Mouse (Mus musculus) G1E (cell line): ENCODE results near the gene Bola3. TPM values are rescaled to one million over a fixed set of nuclear protein-coding genes. Genes with fewer than 3 reads are reported as not detected.

Experiments
- ATAC-seq: 2 replicates; pipeline ENCODE4 v1.8.0; 2016; ENCODE audit warnings: mild to moderate bottlenecking; ENCODE audit not compliant: insufficient number of reproducible peaks, poor library complexity, low FRiP score, severe bottlenecking; ENCODE audit errors: extremely low read depth
- DNase-seq: peaks from one replicate; pipeline ENCODE4 v3.0.0; 2012; ENCODE audit warnings: low spot score
- H3K27me3 ChIP-seq: 2 replicates; pipeline ENCODE4 v1.6.1; 2012; ENCODE audit warnings: mild to moderate bottlenecking, low read length, inconsistent platforms; ENCODE audit not compliant: insufficient read depth
- H3K36me3 ChIP-seq: replicated peaks from 2 replicates; pipeline ENCODE3; 2012; ENCODE audit warnings: mild to moderate bottlenecking, inconsistent platforms
- H3K4me1 ChIP-seq: 2 replicates; pipeline ENCODE4 v1.6.1; 2012; ENCODE audit warnings: low read depth, low read length, inconsistent platforms, mixed read lengths; ENCODE audit not compliant: insufficient read depth
- H3K4me3 ChIP-seq: 2 replicates; pipeline ENCODE4 v1.5.1; 2012; ENCODE audit warnings: low read depth, mild to moderate bottlenecking, inconsistent platforms, low read length, moderate library complexity, mixed read lengths
- H3K9me3 ChIP-seq: replicated peaks from 2 replicates; pipeline ENCODE4 v1.6.1; 2012; ENCODE audit warnings: inconsistent platforms
- CTCF ChIP-seq: IDR thresholded peaks from 2 replicates; pipeline ENCODE4 v1.5.1; 2012; ENCODE audit warnings: low read depth, low read length, inconsistent platforms, mixed read lengths
- GATA1 ChIP-seq: IDR thresholded peaks from 2 replicates; pipeline ENCODE4 v1.6.1; 2012; ENCODE audit warnings: borderline replicate concordance, low read length, inconsistent platforms, mixed read lengths
- GATA2 ChIP-seq: IDR thresholded peaks from 2 replicates; pipeline ENCODE4 v1.6.1; 2012; ENCODE audit warnings: low read depth, low read length, inconsistent platforms, borderline replicate concordance
- POLR2AphosphoS5 ChIP-seq: IDR thresholded peaks from 2 replicates; pipeline ENCODE4 v1.6.1; 2012; ENCODE audit warnings: low read depth, low read length, inconsistent platforms; ENCODE audit not compliant: insufficient replicate concordance
- TAL1 ChIP-seq: conservative IDR thresholded peaks from 2 replicates; pipeline ENCODE4 v1.6.1; 2012; ENCODE audit warnings: low read depth, low read length, inconsistent platforms, mixed read lengths
- polyA plus RNA-seq: library from polyadenylated mRNA; stranded (reverse); fragments of >175 nt; gene quantifications from 2 replicates; pipeline ENCODE4 v1.2.3, GENCODE M21; 2012
- total RNA-seq, 2 experiments: library from RNA; stranded (forward) in 1 of 2; stranded (reverse) in 1 of 2; fragments of 200-1000 nt in 1 of 2; fragments of >200 nt in 1 of 2; fragmentation: Nextera tagmentation in 1 of 2; gene quantifications; 2 replicates each; pipeline ENCODE4 v1.2.3; 2014 to 2017

Gene Bola3
- total and polyA plus RNA-seq, 3 experiments, result 60.6 to 191 (median 109) TPM

DNA sequence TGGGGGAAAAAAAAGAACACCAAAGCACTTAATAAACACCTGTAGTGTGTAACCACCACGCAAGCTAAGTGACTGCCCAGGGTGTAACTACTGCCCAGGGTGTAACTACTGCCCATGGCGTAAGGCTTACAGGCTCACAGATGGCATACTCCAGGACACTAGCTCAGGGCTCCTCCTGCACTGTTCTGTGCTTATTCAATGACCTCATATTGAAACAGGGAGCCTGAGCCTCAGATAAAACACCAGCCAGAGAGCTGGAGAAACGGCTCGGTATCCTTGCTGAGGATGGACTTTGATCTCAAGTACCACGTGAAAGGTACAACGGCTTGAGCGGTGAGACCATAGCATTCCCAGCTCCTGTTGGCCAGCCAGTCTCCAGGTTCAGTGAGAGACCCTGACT lies 36.9 kb upstream of the Bola3 start:
- no peaks in the 10 kb centered on the region for H3K27me3 ChIP-seq
- ATAC-seq (no peak), DNase-seq (no peak)
- no peak overlapping the region for H3K4me3 ChIP-seq
- TF ChIP-seq GATA2 (no peak), TAL1 (no peak), POLR2AphosphoS5 (no peak), GATA1 (no peak)
- H3K36me3 ChIP-seq, result peaks cover 81% of the 10 kb centered on the region
- H3K9me3 ChIP-seq, result no peaks in the 10 kb centered on the region
- H3K4me1 ChIP-seq, result peaks cover 55% of the 10 kb centered on the region

DNA sequence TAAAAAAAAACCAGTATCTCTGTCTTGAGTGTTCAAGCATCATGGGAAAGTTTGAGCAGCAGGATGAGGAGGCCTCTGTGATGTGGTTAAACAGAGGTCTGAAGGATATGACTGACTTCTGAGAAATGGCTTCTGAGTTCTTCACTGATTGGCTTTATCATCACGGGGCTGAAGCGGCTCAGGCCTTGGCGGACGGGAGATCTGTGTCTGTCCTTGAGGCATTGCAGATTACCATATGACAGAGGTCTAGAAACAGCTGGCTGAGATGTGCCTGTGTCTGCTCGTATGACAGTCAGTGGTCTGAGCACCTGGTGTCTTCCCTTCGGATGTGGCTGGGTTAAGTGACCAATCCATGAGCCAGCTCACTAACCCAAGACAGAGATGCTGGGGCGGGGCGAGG lies 36.4 kb upstream of the Bola3 start:
- no peak for DNase-seq
- TF ChIP-seq POLR2AphosphoS5 (no peak), GATA1 (no peak), TAL1 (no peak), GATA2 (no peak), CTCF (no peak)
- Histone ChIP-seq H3K4me3 (no peak overlapping the region), H3K4me1 (peaks cover 55% of the 10 kb centered on the region), H3K9me3 (no peaks in the 10 kb centered on the region), H3K36me3 (peaks cover 76% of the 10 kb centered on the region), H3K27me3 (no peaks in the 10 kb centered on the region)
- no peak for ATAC-seq

DNA sequence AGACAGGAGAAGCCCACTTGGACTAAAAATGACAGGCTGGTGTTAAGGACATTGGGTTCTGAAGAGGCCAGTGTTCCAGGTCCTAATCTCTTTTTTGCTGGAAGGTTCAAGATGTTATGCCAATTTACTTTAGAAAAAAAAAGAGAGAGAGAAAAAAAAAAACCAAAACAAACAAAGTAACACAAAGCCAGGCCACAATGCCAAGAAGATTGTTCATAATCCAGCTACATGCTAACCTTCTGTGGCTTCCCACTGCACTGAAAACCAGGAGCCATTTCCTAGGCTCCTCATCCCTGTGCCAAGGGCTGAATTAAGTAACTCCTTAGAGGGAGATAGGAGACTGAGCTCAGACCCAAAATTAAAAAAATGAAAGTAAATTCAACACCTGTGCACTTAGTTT lies 33.7 kb upstream of the Bola3 start:
- DNase-seq (no peak), ATAC-seq (no peak)
- no peak for TF ChIP-seq TAL1
- no peak for TF ChIP-seq GATA1
- TF ChIP-seq POLR2AphosphoS5, result no peak
- no peak for TF ChIP-seq GATA2
- TF ChIP-seq CTCF, result no peak
- H3K36me3 ChIP-seq, result peaks cover 52% of the 10 kb centered on the region
- H3K4me1 ChIP-seq, result peaks cover 59% of the 10 kb centered on the region
- H3K4me3 ChIP-seq, result no peak overlapping the region; the same call in 1 of the 2 replicates
- H3K9me3 ChIP-seq, result no peaks in the 10 kb centered on the region
- H3K27me3 ChIP-seq, result no peaks in the 10 kb centered on the region

DNA sequence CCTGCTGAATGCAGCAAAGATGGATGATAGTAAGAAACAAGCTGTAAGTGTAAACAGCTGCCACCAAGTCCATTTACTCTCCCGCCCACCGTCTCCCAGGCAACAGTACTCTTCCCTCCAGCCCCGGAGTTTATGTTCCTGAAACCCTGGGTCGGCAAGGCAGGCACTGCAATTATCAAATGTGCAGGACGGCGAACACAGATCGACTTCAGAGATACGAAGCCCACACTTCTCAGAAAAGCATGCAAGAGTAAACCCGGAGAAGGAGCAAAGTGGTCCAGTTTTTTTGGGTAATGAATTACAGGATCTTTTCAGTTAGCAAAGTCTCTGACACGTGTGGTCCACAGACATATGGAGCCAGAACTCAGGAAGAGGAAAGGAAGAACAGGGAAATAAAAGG lies 32.9 kb upstream of the Bola3 start:
- Histone ChIP-seq H3K9me3 (no peaks in the 10 kb centered on the region), H3K4me3 (peak overlapping the region; percentile 99; the same call in 1 of the 2 replicates), H3K36me3 (peaks cover 45% of the 10 kb centered on the region), H3K27me3 (no peaks in the 10 kb centered on the region), H3K4me1 (peaks cover 63% of the 10 kb centered on the region)
- TF ChIP-seq GATA2 (no peak), POLR2AphosphoS5 (no peak), TAL1 (no peak), GATA1 (no peak), CTCF (no peak)
- DNase-seq, result peak; percentile 59
- peak; percentile 50 for ATAC-seq

DNA sequence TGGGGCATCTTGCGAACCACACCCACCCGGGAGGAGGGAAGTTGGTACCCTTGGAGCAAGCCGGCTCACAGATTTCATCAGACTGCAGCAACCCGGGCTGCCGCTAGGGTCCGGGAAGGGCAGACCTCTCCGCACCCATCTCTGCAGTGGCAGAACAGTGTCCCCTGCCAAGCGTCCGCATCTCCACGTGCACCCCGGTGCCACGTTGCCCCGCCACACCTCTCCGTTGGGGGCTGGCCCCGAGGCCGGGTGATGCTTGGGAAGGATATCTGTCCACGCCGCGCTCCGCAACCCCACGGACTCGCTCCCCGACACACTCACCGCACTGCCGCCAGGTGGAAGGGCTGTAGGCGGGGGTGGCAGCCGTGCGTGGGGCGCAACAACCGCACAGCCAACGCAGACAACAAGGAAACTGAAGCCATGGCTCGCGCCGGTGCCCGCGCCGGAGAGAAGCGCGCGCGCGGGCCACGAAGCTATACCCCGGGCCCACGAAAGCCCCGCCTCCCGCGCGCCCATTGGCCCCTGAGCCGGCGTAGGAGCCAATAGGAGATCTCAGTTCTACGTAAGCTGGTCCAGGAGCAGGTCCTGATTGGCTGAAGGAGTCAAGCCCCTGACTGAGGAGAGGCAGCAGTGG lies 31.7 kb upstream of the Bola3 start:
- Histone ChIP-seq H3K4me1 (peaks cover 62% of the 10 kb centered on the region), H3K9me3 (no peaks in the 10 kb centered on the region), H3K4me3 (peak overlapping the region; percentile 99), H3K36me3 (peaks cover 37% of the 10 kb centered on the region), H3K27me3 (no peaks in the 10 kb centered on the region)
- no peak for TF ChIP-seq GATA2
- TF ChIP-seq CTCF, result peak; percentile 70
- TF ChIP-seq TAL1, result no peak
- no peak for TF ChIP-seq GATA1
- DNase-seq (peak; percentile 99), ATAC-seq (peak; percentile 94)

DNA sequence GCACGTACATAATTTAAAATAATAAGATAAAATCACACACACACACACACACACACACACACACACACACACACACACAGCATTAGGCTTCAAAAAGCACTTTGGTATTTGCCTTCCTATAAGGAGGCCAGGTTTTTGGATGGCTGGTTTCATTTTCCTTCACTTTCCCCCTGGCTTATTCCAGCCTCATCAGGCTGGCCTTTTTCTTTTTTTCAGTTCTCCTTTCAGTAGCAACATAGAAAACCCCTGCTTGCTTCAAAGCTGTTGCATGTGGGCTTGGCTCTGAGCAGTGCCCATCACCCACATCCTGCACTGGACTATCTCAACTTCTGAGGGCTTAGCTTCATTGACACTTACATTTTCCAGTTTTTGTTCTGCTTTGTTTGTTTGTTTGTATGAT lies 27.0 kb upstream of the Bola3 start:
- Histone ChIP-seq H3K4me3 (no peak overlapping the region), H3K9me3 (no peaks in the 10 kb centered on the region), H3K4me1 (peaks cover 38% of the 10 kb centered on the region), H3K36me3 (peaks cover 16% of the 10 kb centered on the region), H3K27me3 (no peaks in the 10 kb centered on the region)
- DNase-seq, result no peak
- no peak for ATAC-seq
- TF ChIP-seq TAL1 (no peak), GATA2 (no peak), POLR2AphosphoS5 (no peak)
